Mouse (Mus musculus) layer of hippocampus, adult 8-10 months (tissue): Measurements from ENCODE around the gene Cass4. TPM values are rescaled to one million over a fixed set of nuclear protein-coding genes. Genes with fewer than 3 reads are reported as not detected.

ENCODE experiments used
- DNase-seq, 2 experiments: peaks; one replicate each; pipeline ENCODE4 v3.0.0; 2022; ENCODE audit warnings: low spot score in 2 of 2
- total RNA-seq, 4 experiments: library from RNA; stranded (reverse); gene quantifications; 2 replicates each; pipeline ENCODE4 v1.2.4; 2022

Cass4 gene
- total RNA-seq, 4 experiments from 2014 or later, result 0.31 to 0.55 (median 0.33) TPM; not detected in 1

- peak; percentile 99 for DNase-seq
Measured at GRCm38 (mm10) chr2:172439843-172440639, 46.4 kb downstream of the Cass4 start, which contains the start of gene Rtf2. Rtf2 (plus strand) TSS chr2:172440556.

GRCm38 (mm10) chr2:172440640-172441005, 47.0 kb downstream of the Cass4 start:
- DNase-seq, result no peak

GRCm38 (mm10) chr2:172441176-172441575, 47.6 kb downstream of the Cass4 start:
- no peak for DNase-seq

GRCm38 (mm10) chr2:172445617-172446016, 52.0 kb downstream of the Cass4 start:
- DNase-seq, result no peak

- no peak for DNase-seq
Measured at GRCm38 (mm10) chr2:172447317-172447716, 53.7 kb downstream of the Cass4 start.

GRCm38 (mm10) chr2:172448329-172448728, 54.7 kb downstream of the Cass4 start:
- no peak for DNase-seq

- no peak for DNase-seq
Measured at GRCm38 (mm10) chr2:172450640-172451039, 57.0 kb downstream of the Cass4 start.

- no peak for DNase-seq
Measured at GRCm38 (mm10) chr2:172452031-172452430, 58.4 kb downstream of the Cass4 start.

- DNase-seq, result no peak
Measured at GRCm38 (mm10) chr2:172452458-172452857, 58.9 kb downstream of the Cass4 start.

GRCm38 (mm10) chr2:172458496-172458895, 64.9 kb downstream of the Cass4 start, which contains the start of gene Gcnt7:
Gcnt7 (minus strand) TSS chr2:172458596.
- no peak for DNase-seq

GRCm38 (mm10) chr2:172460647-172461046, 67.1 kb downstream of the Cass4 start:
- no peak for DNase-seq

- no peak for DNase-seq
Measured at GRCm38 (mm10) chr2:172462813-172463212, 69.2 kb downstream of the Cass4 start.

- no peak for DNase-seq
Measured at GRCm38 (mm10) chr2:172466427-172467132, 73.0 kb downstream of the Cass4 start.

- DNase-seq, result no peak
Measured at GRCm38 (mm10) chr2:172467206-172467605, 73.6 kb downstream of the Cass4 start.

- DNase-seq, result no peak
Measured at GRCm38 (mm10) chr2:172468346-172468819, 74.8 kb downstream of the Cass4 start.

GRCm38 (mm10) chr2:172472318-172472717, 78.7 kb downstream of the Cass4 start, which contains the start of gene Fam209:
Fam209 (plus strand) TSS chr2:172472520.
- DNase-seq, result no peak

GRCm38 (mm10) chr2:172473591-172473990, 80.0 kb downstream of the Cass4 start:
- no peak for DNase-seq

GRCm38 (mm10) chr2:172474970-172475369, 81.4 kb downstream of the Cass4 start:
- no peak for DNase-seq

- DNase-seq, result no peak
Measured at GRCm38 (mm10) chr2:172476707-172477260, 83.2 kb downstream of the Cass4 start.

- DNase-seq, result no peak
Measured at GRCm38 (mm10) chr2:172477350-172477749, 83.8 kb downstream of the Cass4 start.

GRCm38 (mm10) chr2:172477860-172478259, 84.3 kb downstream of the Cass4 start:
- DNase-seq, result peak in 1 of 2 experiments; percentile 47

- no peak for DNase-seq
Measured at GRCm38 (mm10) chr2:172480296-172480695, 86.7 kb downstream of the Cass4 start.
